Mouse (Mus musculus) MEL (cell line): Measurements from ENCODE around the gene Hpdl. TPM values are rescaled to one million over a fixed set of nuclear protein-coding genes. Genes with fewer than 3 reads are reported as not detected.

ENCODE experiments used
- DNase-seq: peaks from one replicate; pipeline ENCODE4 v3.0.0; 2011; ENCODE audit warnings: low read depth, low spot score
- H3K27ac ChIP-seq: 2 replicates; pipeline ENCODE4 v1.5.1; 2012; ENCODE audit warnings: low read depth, mild to moderate bottlenecking, control low read depth, low read length, moderate library complexity; ENCODE audit not compliant: control insufficient read depth
- H3K27me3 ChIP-seq, 2 experiments: fragments of 150-350 bp in 1 of 2; sonication (generic) in 1 of 2; 2 replicates each; pipeline ENCODE4 v1.6.1; 2012; ENCODE audit warnings: low read length in 2 of 2, mild to moderate bottlenecking in 2 of 2, improper control_type of control experiment in 1 of 2, moderate library complexity in 1 of 2; ENCODE audit not compliant: insufficient read depth in 2 of 2, control insufficient read depth in 1 of 2
- H3K36me3 ChIP-seq, 2 experiments: 2 replicates each; pipeline ENCODE4 v1.6.1; 2012 to 2014; ENCODE audit warnings: low read length in 2 of 2, improper control_type of control experiment in 1 of 2, inconsistent platforms in 1 of 2, mild to moderate bottlenecking in 1 of 2; ENCODE audit not compliant: insufficient read depth in 2 of 2, control insufficient read depth in 1 of 2
- H3K4me1 ChIP-seq, 2 experiments: fragments of 150-350 bp in 1 of 2; sonication (generic) in 1 of 2; 2 replicates each; pipeline ENCODE4 v1.6.1; 2012; ENCODE audit warnings: low read length in 2 of 2, improper control_type of control experiment in 1 of 2, mild to moderate bottlenecking in 1 of 2; ENCODE audit not compliant: insufficient read depth in 2 of 2, control insufficient read depth in 1 of 2
- H3K4me3 ChIP-seq, 2 experiments: fragments of 150-350 bp in 1 of 2; sonication (generic) in 1 of 2; 2 replicates each; pipeline ENCODE4 v1.5.1; 2012; ENCODE audit warnings: low read depth in 2 of 2, low read length in 2 of 2, mild to moderate bottlenecking in 2 of 2, moderate library complexity in 2 of 2, control low read depth in 1 of 2, improper control_type of control experiment in 1 of 2; ENCODE audit not compliant: control insufficient read depth in 1 of 2, insufficient read depth in 1 of 2
- H3K79me2 ChIP-seq: 2 replicates; pipeline ENCODE4 v1.6.1; 2012; ENCODE audit warnings: mild to moderate bottlenecking, low read length, moderate library complexity; ENCODE audit not compliant: control insufficient read depth, poor library complexity, insufficient read depth
- H3K9ac ChIP-seq: 2 replicates; pipeline ENCODE4 v1.6.1; 2012; ENCODE audit warnings: low read depth, mild to moderate bottlenecking, control low read depth, low read length, moderate library complexity; ENCODE audit not compliant: control insufficient read depth, poor library complexity, severe bottlenecking
- H3K9me3 ChIP-seq: fragments of 150-350 bp; sonication (generic); replicated peaks from 2 replicates; pipeline ENCODE4 v1.6.1; 2012; ENCODE audit warnings: mild to moderate bottlenecking, low read length, improper control_type of control experiment, moderate library complexity; ENCODE audit not compliant: insufficient read depth
- BHLHE40 ChIP-seq: IDR thresholded peaks from 2 replicates; pipeline ENCODE4 v1.6.1; 2012; ENCODE audit warnings: low read depth, mild to moderate bottlenecking, inconsistent platforms, low read length, improper control_type of control experiment, borderline replicate concordance
- CHD1 ChIP-seq: IDR thresholded peaks from 2 replicates; pipeline ENCODE4 v1.6.1; 2012; ENCODE audit warnings: low read depth, mild to moderate bottlenecking, inconsistent platforms, low read length, improper control_type of control experiment
- E2F4 ChIP-seq: IDR thresholded peaks from 2 replicates; pipeline ENCODE4 v1.6.1; 2011; ENCODE audit warnings: low read depth, low read length, improper control_type of control experiment, borderline replicate concordance
- ELF1 ChIP-seq: IDR thresholded peaks from 2 replicates; pipeline ENCODE4 v1.6.1; 2014; ENCODE audit warnings: low read depth, mild to moderate bottlenecking, inconsistent platforms, low read length, improper control_type of control experiment, moderate library complexity
- GATA1 ChIP-seq: IDR thresholded peaks from 2 replicates; pipeline ENCODE4 v1.6.1; 2011; ENCODE audit warnings: low read depth, low read length, improper control_type of control experiment
- HCFC1 ChIP-seq: IDR thresholded peaks from 2 replicates; pipeline ENCODE4 v1.6.1; 2012; ENCODE audit warnings: low read depth, mild to moderate bottlenecking, inconsistent platforms, low read length, improper control_type of control experiment, moderate library complexity
- JUND ChIP-seq: IDR thresholded peaks from 2 replicates; pipeline ENCODE4 v1.6.1; 2011; ENCODE audit warnings: low read depth, mild to moderate bottlenecking, improper control_type of control experiment, low read length
- MAFK ChIP-seq: IDR thresholded peaks from 2 replicates; pipeline ENCODE4 v1.6.1; 2011; ENCODE audit warnings: low read depth, mild to moderate bottlenecking, low read length, improper control_type of control experiment, borderline replicate concordance
- MAX ChIP-seq: IDR thresholded peaks from 2 replicates; pipeline ENCODE4 v1.6.1; 2011; ENCODE audit warnings: low read length, improper control_type of control experiment
- MAZ ChIP-seq: IDR thresholded peaks from 2 replicates; pipeline ENCODE4 v1.6.1; 2012; ENCODE audit warnings: low read depth, mild to moderate bottlenecking, inconsistent platforms, low read length, improper control_type of control experiment
- MEF2A ChIP-seq: IDR thresholded peaks from 2 replicates; pipeline ENCODE4 v1.6.1; 2014; ENCODE audit warnings: low read depth, mild to moderate bottlenecking, inconsistent platforms, low read length, improper control_type of control experiment; ENCODE audit not compliant: poor library complexity, insufficient replicate concordance, severe bottlenecking; ENCODE audit errors: extremely low read depth
- MXI1 ChIP-seq: IDR thresholded peaks from 2 replicates; pipeline ENCODE4 v1.6.1; 2011; ENCODE audit warnings: mild to moderate bottlenecking, low read depth, low read length, improper control_type of control experiment
- MYB ChIP-seq: IDR thresholded peaks from 2 replicates; pipeline ENCODE4 v1.6.1; 2011; ENCODE audit warnings: mild to moderate bottlenecking, low read depth, low read length, improper control_type of control experiment
- MYC ChIP-seq: IDR thresholded peaks from 2 replicates; pipeline ENCODE4 v1.6.1; 2011; ENCODE audit warnings: low read depth, mild to moderate bottlenecking, low read length, improper control_type of control experiment, moderate library complexity
- NELFE ChIP-seq: IDR thresholded peaks from 2 replicates; pipeline ENCODE4 v1.6.1; 2011; ENCODE audit warnings: low read depth, low read length, improper control_type of control experiment
- NRF1 ChIP-seq: IDR thresholded peaks from 2 replicates; pipeline ENCODE4 v1.6.1; 2014; ENCODE audit warnings: low read depth, mild to moderate bottlenecking, inconsistent platforms, low read length, improper control_type of control experiment, moderate library complexity; ENCODE audit not compliant: poor library complexity, insufficient read depth, severe bottlenecking
- POLR2A ChIP-seq, 2 experiments: IDR thresholded peaks; 2 replicates each; pipeline ENCODE4 v1.6.1; 2011 to 2012; ENCODE audit warnings: low read length in 2 of 2, mild to moderate bottlenecking in 2 of 2, control low read depth in 1 of 2, improper control_type of control experiment in 1 of 2, low read depth in 1 of 2, moderate library complexity in 1 of 2; ENCODE audit not compliant: control insufficient read depth in 1 of 2, insufficient read depth in 1 of 2, poor library complexity in 1 of 2
- POLR2AphosphoS5 ChIP-seq: IDR thresholded peaks from 2 replicates; pipeline ENCODE4 v1.6.1; 2012; ENCODE audit warnings: low read depth, borderline replicate concordance, mild to moderate bottlenecking, inconsistent platforms, low read length, moderate library complexity, mixed read lengths
- RAD21 ChIP-seq: IDR thresholded peaks from 2 replicates; pipeline ENCODE4 v1.6.1; 2011; ENCODE audit warnings: mild to moderate bottlenecking, low read depth, low read length, improper control_type of control experiment
- SMC3 ChIP-seq: IDR thresholded peaks from 2 replicates; pipeline ENCODE4 v1.6.1; 2011; ENCODE audit warnings: low read depth, low read length, improper control_type of control experiment
- TAL1 ChIP-seq: IDR thresholded peaks from 2 replicates; pipeline ENCODE4 v1.6.1; 2012; ENCODE audit warnings: mild to moderate bottlenecking, inconsistent platforms, low read length, moderate library complexity, mixed read lengths
- TBP ChIP-seq: IDR thresholded peaks from 2 replicates; pipeline ENCODE4 v1.8.0; 2011; ENCODE audit warnings: low read depth, low read length, improper control_type of control experiment
- TCF12 ChIP-seq: IDR thresholded peaks from 2 replicates; pipeline ENCODE4 v1.6.1; 2014; ENCODE audit warnings: low read depth, mild to moderate bottlenecking, inconsistent platforms, low read length, improper control_type of control experiment, moderate library complexity
- polyA plus RNA-seq, 2 experiments: library from polyadenylated mRNA; stranded (reverse) in 1 of 2; unstranded in 1 of 2; fragments of >175 nt in 1 of 2; fragments of >200 nt in 1 of 2; gene quantifications; 2 replicates each; pipeline versions ENCODE4 v1.2.1 to v1.2.4; 2012; ENCODE audit warnings: low replicate concordance in 2 of 2, low read depth in 1 of 2; ENCODE audit not compliant: insufficient read length in 2 of 2, insufficient read depth in 1 of 2, missing spikeins in 1 of 2
- total RNA-seq: library from RNA; depleted of rRNA; stranded (reverse); fragments of 300-350 nt; gene quantifications from 2 replicates; pipeline ENCODE4 v1.2.3, GENCODE M21; 2012

The Hpdl gene
- total and polyA plus RNA-seq, 3 experiments, result 0.14 TPM; not detected in 2

DNA sequence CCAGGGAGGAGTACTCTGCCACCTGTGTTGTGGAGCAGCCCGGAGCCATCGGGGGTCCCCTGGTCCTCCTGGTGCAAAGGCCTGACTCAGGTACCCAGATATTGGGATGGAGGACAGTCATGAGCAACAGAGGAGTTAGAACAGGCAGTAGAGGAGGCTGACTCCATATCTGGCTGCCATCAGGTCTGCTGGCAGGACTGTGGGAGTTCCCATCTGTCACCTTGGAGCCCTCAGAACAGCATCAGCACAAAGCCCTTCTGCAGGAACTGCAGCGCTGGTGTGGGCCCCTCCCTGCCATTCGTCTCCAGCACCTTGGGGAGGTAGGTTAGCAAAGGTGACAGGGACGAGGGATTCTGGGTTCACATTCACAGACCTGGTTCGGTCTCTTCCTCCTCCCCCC lies 4.0 kb downstream of the Hpdl start:
- H3K9me3 ChIP-seq, result no peaks in the 10 kb centered on the region
- no peaks in the 10 kb centered on the region for H3K79me2 ChIP-seq
- peaks cover 0 to 2% of the 10 kb centered on the region in 2 experiments; a peak in 1 of 4 replicates for H3K27me3 ChIP-seq
- H3K4me3 ChIP-seq, result no peak overlapping the region
- peaks cover 0 to 4% of the 10 kb centered on the region in 2 experiments; a peak in 2 of 4 replicates for H3K36me3 ChIP-seq
- TF ChIP-seq NELFE (no peak), TBP (no peak), BHLHE40 (no peak), NRF1 (no peak), CHD1 (no peak), GATA1 (no peak), MEF2A (no peak), SMC3 (no peak), ELF1 (no peak)
- DNase-seq, result no peak
- H3K9ac ChIP-seq, result no peak overlapping the region
- no peak overlapping the region for H3K27ac ChIP-seq
- H3K4me1 ChIP-seq, result peaks cover 0 to 3% of the 10 kb centered on the region in 2 experiments; a peak in 2 of 4 replicates

GRCm38 (mm10) chr4:116815276-116815675 lies 6.2 kb downstream of the Hpdl start:
- no peak for DNase-seq

More at GRCm38 (mm10) chr4:116815276-116815675, 6.2 kb downstream of the Hpdl start:
- H3K27ac ChIP-seq, result no peak overlapping the region
- H3K9me3 ChIP-seq, result no peaks in the 10 kb centered on the region
- no peaks in the 10 kb centered on the region; a peak in 2 of 4 replicates for H3K36me3 ChIP-seq
- H3K27me3 ChIP-seq, result no peaks in the 10 kb centered on the region
- no peak overlapping the region for H3K9ac ChIP-seq
- peaks cover 0 to 3% of the 10 kb centered on the region in 2 experiments; a peak in 1 of 4 replicates for H3K4me1 ChIP-seq
- TF ChIP-seq TCF12 (no peak), GATA1 (no peak), POLR2AphosphoS5 (no peak), E2F4 (no peak), POLR2A (IDR thresholded peaks at IDR 0.05; ENCODE audit: control insufficient read depth in 1 of 2, insufficient read depth in 1 of 2, low read depth in 1 of 2, low read length in 2 of 2, poor library complexity in 1 of 2) (no peak), TAL1 (no peak), BHLHE40 (no peak), MAZ (no peak), MAX (no peak), NRF1 (no peak), JUND (no peak), MXI1 (no peak), MYC (no peak), RAD21 (no peak), MEF2A (no peak), HCFC1 (no peak), MYB (no peak), MAFK (no peak)
- no peaks in the 10 kb centered on the region for H3K79me2 ChIP-seq
- no peak overlapping the region for H3K4me3 ChIP-seq
